Mouse (Mus musculus) heart, embryonic 15.5 days (tissue): ENCODE data around the gene Cryba2. TPM values are rescaled to one million over a fixed set of nuclear protein-coding genes. Genes with fewer than 3 reads are reported as not detected.
A peak's percentile ranks its signal among the peaks of the same experiment; 100 is the strongest.

Experiments
- ATAC-seq: fragments of 200-750 bp; cut with Nextera tagmentation; replicated peaks from 2 replicates; pipeline ENCODE4 v1.8.0; 2017; ENCODE audit warnings: low read depth, moderate TSS enrichment; ENCODE audit not compliant: insufficient number of reproducible peaks, insufficient read depth, low FRiP score
- H3K27ac ChIP-seq: fragments of 300-500 bp; sonication (generic); 2 replicates; pipeline ENCODE4 v1.5.1; 2015; ENCODE audit warnings: mild to moderate bottlenecking, inconsistent platforms
- H3K27me3 ChIP-seq: fragments of 300-500 bp; sonication (generic); 2 replicates; pipeline ENCODE4 v1.6.1; 2015; ENCODE audit warnings: inconsistent platforms
- H3K36me3 ChIP-seq: fragments of 300-500 bp; sonication (generic); 2 replicates; pipeline ENCODE4 v1.6.1; 2015; ENCODE audit warnings: mild to moderate bottlenecking, inconsistent platforms
- H3K4me1 ChIP-seq: fragments of 300-500 bp; sonication (generic); replicated peaks from 2 replicates; pipeline ENCODE4 v1.6.1; 2015; ENCODE audit warnings: inconsistent platforms
- H3K4me2 ChIP-seq: fragments of 300-500 bp; sonication (generic); 2 replicates; pipeline ENCODE4 v1.6.1; 2015; ENCODE audit warnings: inconsistent platforms, mild to moderate bottlenecking, moderate library complexity
- H3K4me3 ChIP-seq: fragments of 300-500 bp; sonication (generic); 2 replicates; pipeline ENCODE4 v1.5.1; 2015; ENCODE audit warnings: mild to moderate bottlenecking, inconsistent platforms
- H3K9ac ChIP-seq: fragments of 300-500 bp; sonication (generic); 2 replicates; pipeline ENCODE4 v1.6.1; 2015; ENCODE audit warnings: mild to moderate bottlenecking, inconsistent platforms
- H3K9me3 ChIP-seq: fragments of 300-500 bp; sonication (generic); replicated peaks from 2 replicates; pipeline ENCODE4 v1.6.1; 2016; ENCODE audit warnings: inconsistent platforms
- WGBS: fragments of 180-500 bp; shearing (Covaris S2); methylation state at CpG from one replicate; pipeline ENCODE4 v1.1.7; 2015; ENCODE audit warnings: mixed read lengths; 5-methylcytosine and 5-hydroxymethylcytosine counted together
- polyA plus RNA-seq: library from polyadenylated mRNA; unstranded; fragments of >200 nt; fragmentation: Nextera tagmentation; extraction: Ambion mirVana; gene quantifications from 2 replicates; pipeline ENCODE4 v1.2.1, GENCODE M21; 2015

Cryba2 gene
- polyA plus RNA-seq, 1 experiment from 2014 or later, result not detected

DNA sequence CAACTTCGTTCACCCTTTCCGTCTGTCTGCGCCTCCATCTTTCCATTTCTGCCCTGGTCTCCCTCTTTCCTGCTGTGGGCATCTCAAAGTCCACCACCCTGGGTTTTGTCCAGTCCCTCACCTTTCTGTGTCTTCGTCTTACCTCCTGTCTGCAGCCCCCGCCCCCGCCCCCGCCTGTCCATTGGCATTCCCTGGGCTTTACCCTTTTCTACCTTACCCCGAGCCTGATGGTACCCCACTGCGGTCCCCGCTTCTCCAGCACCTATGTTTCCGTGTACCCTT is 36.6 kb downstream of the Cryba2 start:
- WGBS, result 1% methylated on average over 11 of the region's 11 CpGs
- no peak for ATAC-seq
- Histone ChIP-seq H3K4me2 (peak overlapping the region; percentile 98), H3K9ac (no peak overlapping the region), H3K27ac (no peak overlapping the region), H3K9me3 (no peaks in the 10 kb centered on the region), H3K36me3 (no peaks in the 10 kb centered on the region), H3K27me3 (peaks cover 96% of the 10 kb centered on the region), H3K4me3 (peak overlapping the region; percentile 61), H3K4me1 (peaks cover 36% of the 10 kb centered on the region)

DNA sequence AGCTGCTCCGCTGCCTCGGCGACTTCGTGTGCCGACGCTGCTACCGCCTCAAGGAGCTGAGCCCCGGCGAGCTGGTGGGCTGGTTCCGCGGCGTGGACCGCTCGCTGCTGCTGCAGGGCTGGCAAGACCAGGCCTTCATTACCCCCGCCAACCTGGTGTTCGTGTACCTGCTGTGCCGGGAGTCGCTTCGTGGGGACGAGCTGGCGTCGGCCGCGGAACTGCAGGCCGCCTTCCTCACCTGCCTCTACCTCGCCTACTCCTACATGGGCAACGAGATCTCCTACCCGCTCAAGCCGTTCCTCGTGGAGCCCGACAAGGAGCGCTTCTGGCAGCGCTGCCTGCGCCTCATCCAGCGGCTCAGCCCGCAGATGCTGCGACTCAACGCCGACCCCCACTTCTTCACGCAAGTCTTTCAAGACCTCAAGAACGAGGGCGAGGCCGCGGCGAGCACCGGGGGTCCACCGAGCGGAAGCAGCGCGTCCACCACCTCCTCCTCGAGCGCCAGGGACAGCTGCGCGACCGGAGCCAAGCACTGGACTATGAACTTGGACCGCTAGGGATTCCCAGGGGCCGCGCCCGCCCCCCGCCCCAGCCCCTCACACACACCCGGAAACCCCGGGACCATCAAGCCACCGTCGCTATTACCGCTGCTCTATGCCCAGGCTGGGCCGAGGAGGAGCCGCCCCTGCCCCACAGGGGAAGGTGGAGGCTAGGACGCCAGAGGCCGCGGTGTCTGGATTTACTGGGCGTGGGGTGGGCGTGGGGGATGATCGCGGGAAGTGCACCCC is 37.1 kb downstream of the Cryba2 start:
- H3K27ac ChIP-seq, result no peak overlapping the region
- peak overlapping the region; percentile 61 for H3K4me3 ChIP-seq
- no peaks in the 10 kb centered on the region for H3K9me3 ChIP-seq
- H3K9ac ChIP-seq, result no peak overlapping the region
- peaks cover 97% of the 10 kb centered on the region for H3K27me3 ChIP-seq
- 1% methylated on average over 73 of the region's 74 CpGs for WGBS
- no peaks in the 10 kb centered on the region for H3K36me3 ChIP-seq
- ATAC-seq, result no peak
- H3K4me2 ChIP-seq, result peak overlapping the region; percentile 98
- peaks cover 36% of the 10 kb centered on the region for H3K4me1 ChIP-seq

DNA sequence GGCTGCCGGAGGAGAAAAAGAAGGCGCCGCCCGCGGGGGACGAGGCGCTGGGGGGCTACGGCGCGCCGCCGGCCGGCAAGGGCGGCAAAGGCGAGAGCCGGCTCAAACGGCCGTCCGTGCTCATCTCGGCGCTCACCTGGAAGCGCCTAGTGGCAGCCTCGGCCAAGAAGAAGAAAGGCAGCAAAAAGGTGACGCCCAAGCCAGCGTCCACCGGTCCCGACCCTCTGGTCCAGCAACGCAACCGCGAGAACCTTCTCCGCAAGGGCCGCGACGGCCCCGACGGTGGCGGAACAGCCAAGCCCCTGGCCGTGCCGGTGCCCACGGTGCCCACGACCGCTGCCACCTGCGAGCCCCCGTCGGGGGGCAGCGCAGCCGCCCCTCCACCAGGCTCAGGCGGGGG is 37.8 kb downstream of the Cryba2 start:
- H3K4me2 ChIP-seq, result peak overlapping the region; percentile 98
- H3K4me3 ChIP-seq, result peak overlapping the region; percentile 61
- no peak for ATAC-seq
- peaks cover 36% of the 10 kb centered on the region for H3K4me1 ChIP-seq
- under 1% methylated on average over 48 of the region's 48 CpGs for WGBS
- no peaks in the 10 kb centered on the region for H3K9me3 ChIP-seq
- peaks cover 98% of the 10 kb centered on the region for H3K27me3 ChIP-seq
- H3K36me3 ChIP-seq, result no peaks in the 10 kb centered on the region
- H3K9ac ChIP-seq, result peak overlapping the region; percentile 20; the same call in 1 of the 2 replicates
- no peak overlapping the region for H3K27ac ChIP-seq

- peaks cover 98% of the 10 kb centered on the region for H3K27me3 ChIP-seq
- peak within 1 kb of the TSS; percentile 98 for H3K4me2 ChIP-seq
- H3K9me3 ChIP-seq, result no peaks in the 10 kb centered on the region
- peak within 1 kb of the TSS; percentile 61 for H3K4me3 ChIP-seq
- WGBS, result 3% methylated on average over 37 of the region's 39 CpGs
- ATAC-seq, result peak; percentile 75
- no peaks in the 10 kb centered on the region for H3K36me3 ChIP-seq
- H3K27ac ChIP-seq, result no peak within 1 kb of the TSS
- H3K9ac ChIP-seq, result peak within 1 kb of the TSS; percentile 20; the same call in 1 of the 2 replicates
- peaks cover 36% of the 10 kb centered on the region for H3K4me1 ChIP-seq
These were observed 38.5 kb downstream of the Cryba2 start, which contains the start of gene Cdk5r2 for GRCm38 (mm10) chr1:74854306-74855056. Gene Cdk5r2 (plus strand): TSS chr1:74854934.

DNA sequence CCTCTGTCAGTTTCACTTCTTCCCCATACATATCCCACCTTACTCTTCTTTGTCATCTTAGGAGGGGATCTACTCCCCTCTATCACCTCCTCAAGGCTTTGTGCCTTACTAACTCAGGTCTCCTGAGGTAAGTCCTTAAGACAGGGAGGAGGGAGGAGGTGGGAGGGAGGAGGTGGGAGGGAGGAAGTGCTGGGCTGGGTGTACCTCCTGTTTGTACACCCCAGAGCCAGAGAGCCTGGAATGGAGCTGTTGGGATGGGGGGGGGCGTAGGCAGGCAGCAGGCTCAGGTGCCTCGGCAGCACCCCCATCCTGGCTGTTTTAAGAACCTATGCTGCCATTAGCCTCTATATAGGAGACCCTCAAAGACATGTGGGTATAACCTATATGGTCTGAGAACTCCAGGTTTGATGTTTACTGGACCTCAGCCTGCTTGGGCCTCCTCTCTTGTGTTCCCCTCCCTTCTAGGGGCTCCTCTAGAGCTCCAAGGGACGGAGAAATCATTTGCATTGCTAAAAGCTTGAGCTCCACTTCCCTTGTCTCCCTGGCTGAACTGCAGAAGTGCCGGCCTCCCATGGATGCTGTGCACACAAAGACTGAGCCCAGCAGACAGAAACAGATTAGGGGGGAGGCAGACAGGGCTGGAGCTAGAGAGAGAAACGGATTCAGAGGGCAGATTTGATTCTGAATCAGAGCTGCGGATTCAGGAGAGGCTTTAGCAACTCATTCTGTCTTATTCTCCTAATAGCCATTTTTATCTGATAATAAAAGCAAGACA is 41.8 kb downstream of the Cryba2 start:
- H3K27me3 ChIP-seq, result peaks cover 87% of the 10 kb centered on the region
- H3K4me3 ChIP-seq, result no peak overlapping the region
- no peak overlapping the region for H3K4me2 ChIP-seq
- ATAC-seq, result no peak
- no peak overlapping the region for H3K27ac ChIP-seq
- peaks cover 21% of the 10 kb centered on the region for H3K4me1 ChIP-seq
- no peak overlapping the region for H3K9ac ChIP-seq
- no peaks in the 10 kb centered on the region for H3K9me3 ChIP-seq
- no peaks in the 10 kb centered on the region for H3K36me3 ChIP-seq
- 8% methylated on average over 6 of the region's 6 CpGs for WGBS

- Histone ChIP-seq H3K9ac (no peak overlapping the region), H3K4me2 (no peak overlapping the region), H3K9me3 (no peaks in the 10 kb centered on the region), H3K27ac (no peak overlapping the region), H3K4me3 (no peak overlapping the region), H3K36me3 (no peaks in the 10 kb centered on the region), H3K4me1 (peaks cover 11% of the 10 kb centered on the region), H3K27me3 (peaks cover 85% of the 10 kb centered on the region)
- ATAC-seq, result no peak
- 12% methylated on average over 6 of the region's 6 CpGs for WGBS
These were observed 42.7 kb downstream of the Cryba2 start for GRCm38 (mm10) chr1:74850251-74850650.

DNA sequence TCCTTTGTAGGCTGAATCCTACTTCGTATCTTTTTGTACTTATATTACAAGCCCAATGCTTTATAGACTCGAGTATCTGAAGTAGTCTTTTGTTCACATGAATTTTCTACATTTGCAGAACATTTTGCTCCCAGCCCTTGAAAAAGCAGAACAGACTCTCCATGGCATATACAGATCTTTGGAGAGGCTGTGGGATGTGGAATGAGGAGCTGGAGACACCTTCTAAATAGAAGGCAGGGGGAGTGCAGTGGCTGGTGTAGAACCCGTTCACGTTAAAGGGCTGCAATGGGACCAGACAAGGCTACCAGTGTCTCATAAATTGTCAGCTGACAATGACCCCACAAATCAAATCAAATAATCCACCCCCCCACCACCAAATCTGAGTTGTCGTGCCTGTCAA is 44.0 kb downstream of the Cryba2 start:
- H3K36me3 ChIP-seq, result no peaks in the 10 kb centered on the region
- peaks cover 82% of the 10 kb centered on the region for H3K27me3 ChIP-seq
- H3K9me3 ChIP-seq, result no peaks in the 10 kb centered on the region
- H3K27ac ChIP-seq, result no peak overlapping the region
- H3K4me1 ChIP-seq, result no peaks in the 10 kb centered on the region
- H3K4me3 ChIP-seq, result no peak overlapping the region
- H3K4me2 ChIP-seq, result no peak overlapping the region
- WGBS, result 52% methylated on average over 5 of the region's 5 CpGs
- ATAC-seq, result no peak
- no peak overlapping the region for H3K9ac ChIP-seq

DNA sequence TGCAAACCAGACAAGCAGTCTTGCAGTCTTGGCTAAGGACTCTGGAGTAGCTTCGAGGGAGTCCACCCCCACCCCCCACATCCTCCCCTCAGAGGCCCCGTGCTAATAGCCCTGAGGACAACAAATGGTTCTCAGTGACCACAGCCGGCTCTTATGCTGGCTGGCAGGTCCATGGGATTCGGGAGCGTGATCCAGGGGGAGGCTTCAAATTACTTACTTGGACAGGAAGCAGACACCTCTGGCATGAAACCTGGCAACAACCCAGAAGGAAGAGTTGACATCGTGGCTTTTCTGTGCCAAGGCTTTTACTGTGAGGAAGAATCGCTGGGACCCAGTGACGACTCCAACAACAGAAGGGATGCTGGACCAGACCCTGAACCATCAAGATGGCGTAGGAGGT is 46.6 kb downstream of the Cryba2 start:
- Histone ChIP-seq H3K4me3 (no peak overlapping the region), H3K4me2 (no peak overlapping the region), H3K36me3 (no peaks in the 10 kb centered on the region), H3K27ac (no peak overlapping the region), H3K9ac (no peak overlapping the region), H3K9me3 (no peaks in the 10 kb centered on the region), H3K27me3 (peaks cover 63% of the 10 kb centered on the region), H3K4me1 (no peaks in the 10 kb centered on the region)
- WGBS, result 25% methylated on average over 9 of the region's 9 CpGs
- ATAC-seq, result no peak

- H3K27ac ChIP-seq, result no peak overlapping the region
- H3K9me3 ChIP-seq, result no peaks in the 10 kb centered on the region
- no peak overlapping the region for H3K4me2 ChIP-seq
- 64% methylated on average over 5 of the region's 5 CpGs for WGBS
- H3K4me1 ChIP-seq, result no peaks in the 10 kb centered on the region
- ATAC-seq, result no peak
- H3K36me3 ChIP-seq, result no peaks in the 10 kb centered on the region
- H3K9ac ChIP-seq, result no peak overlapping the region
- no peak overlapping the region for H3K4me3 ChIP-seq
- H3K27me3 ChIP-seq, result peaks cover 42% of the 10 kb centered on the region
These were observed 49.9 kb downstream of the Cryba2 start for GRCm38 (mm10) chr1:74843090-74843489.
